Mouse (Mus musculus) forebrain, postnatal 0 days (tissue): ENCODE data around the gene Chrnb2. TPM values are rescaled to one million over a fixed set of nuclear protein-coding genes. Genes with fewer than 3 reads are reported as not detected.
A peak's percentile ranks its signal among the peaks of the same experiment; 100 is the strongest.

ENCODE experiments used
- ATAC-seq: fragments of 200-750 bp; cut with Nextera tagmentation; 2 replicates; pipeline ENCODE4 v1.8.0; 2017; ENCODE audit warnings: mild to moderate bottlenecking, moderate library complexity
- DNase-seq: peaks from one replicate; pipeline ENCODE4 v3.0.0-alpha.2; 2015
- H3K27ac ChIP-seq: fragments of 300-500 bp; sonication (generic); 2 replicates; pipeline ENCODE4 v1.5.1; 2014; ENCODE audit warnings: low read depth, mild to moderate bottlenecking, antibody characterized with exemption, low read length, moderate library complexity, mixed read lengths
- H3K27me3 ChIP-seq: fragments of 300-500 bp; sonication (generic); 2 replicates; pipeline ENCODE4 v1.6.1; 2014; ENCODE audit warnings: mild to moderate bottlenecking, low read length, mixed read lengths; ENCODE audit not compliant: insufficient read depth
- H3K36me3 ChIP-seq: fragments of 300-500 bp; sonication (generic); 2 replicates; pipeline ENCODE4 v1.6.1; 2014; ENCODE audit warnings: mild to moderate bottlenecking, moderate library complexity; ENCODE audit not compliant: insufficient read depth
- H3K4me1 ChIP-seq: fragments of 300-500 bp; sonication (generic); 2 replicates; pipeline ENCODE4 v1.6.1; 2014; ENCODE audit warnings: antibody characterized with exemption; ENCODE audit not compliant: insufficient read depth
- H3K4me2 ChIP-seq: fragments of 300-500 bp; sonication (generic); 2 replicates; pipeline ENCODE4 v1.6.1; 2014; ENCODE audit warnings: low read depth, mild to moderate bottlenecking, moderate library complexity
- H3K4me3 ChIP-seq: fragments of 300-500 bp; sonication (generic); 2 replicates; pipeline ENCODE4 v1.5.1; 2014; ENCODE audit warnings: low read depth, low read length, mixed read lengths
- H3K9ac ChIP-seq: fragments of 300-500 bp; sonication (generic); 2 replicates; pipeline ENCODE4 v1.6.1; 2014; ENCODE audit warnings: mild to moderate bottlenecking
- H3K9me3 ChIP-seq: fragments of 300-500 bp; sonication (generic); 2 replicates; pipeline ENCODE4 v1.6.1; 2016; ENCODE audit warnings: low read length
- CTCF ChIP-seq: sonication (generic); IDR thresholded peaks from 2 replicates; pipeline ENCODE4 v1.5.1; 2016; ENCODE audit warnings: antibody characterized with exemption, control low read depth, low read depth
- WGBS: fragments of 180-500 bp; shearing (Covaris S2); extraction: QIAGEN DNeasy Blood & Tissue Kit; methylation state at CpG from one replicate; pipeline ENCODE4 v1.1.7; 2014; 5-methylcytosine and 5-hydroxymethylcytosine counted together
- polyA plus RNA-seq: library from polyadenylated mRNA; unstranded; fragments of >200 nt; fragmentation: Nextera tagmentation; extraction: Ambion mirVana; gene quantifications from 2 replicates; pipeline ENCODE4 v1.2.1, GENCODE M21; 2015
- total RNA-seq: library from RNA; depleted of rRNA; stranded (reverse); fragments of >200 nt; gene quantifications from 2 replicates; pipeline ENCODE4 v1.2.3, GENCODE M21; 2014

The Chrnb2 gene
- total and polyA plus RNA-seq, 2 experiments from 2014 or later, result 17.3 to 41.9 TPM

GRCm38 (mm10) chr3:89770425-89771002 lies 6.1 kb upstream of the Chrnb2 start:
- H3K27ac ChIP-seq, result no peak overlapping the region
- H3K4me2 ChIP-seq, result no peak overlapping the region
- H3K36me3 ChIP-seq, result 0 out of 2 replicates have a peak, but pooled peaks cover 5% of the 10 kb centered on the region
- H3K4me3 ChIP-seq, result no peak overlapping the region
- H3K9me3 ChIP-seq, result no peaks in the 10 kb centered on the region
- ATAC-seq, result no peak
- peaks cover 25% of the 10 kb centered on the region for H3K4me1 ChIP-seq
- no peak overlapping the region for H3K9ac ChIP-seq
- no peak for DNase-seq
- no peaks in the 10 kb centered on the region for H3K27me3 ChIP-seq
- no peak for TF ChIP-seq CTCF
- WGBS, result 57% methylated on average over 2 of the region's 2 CpGs

DNA sequence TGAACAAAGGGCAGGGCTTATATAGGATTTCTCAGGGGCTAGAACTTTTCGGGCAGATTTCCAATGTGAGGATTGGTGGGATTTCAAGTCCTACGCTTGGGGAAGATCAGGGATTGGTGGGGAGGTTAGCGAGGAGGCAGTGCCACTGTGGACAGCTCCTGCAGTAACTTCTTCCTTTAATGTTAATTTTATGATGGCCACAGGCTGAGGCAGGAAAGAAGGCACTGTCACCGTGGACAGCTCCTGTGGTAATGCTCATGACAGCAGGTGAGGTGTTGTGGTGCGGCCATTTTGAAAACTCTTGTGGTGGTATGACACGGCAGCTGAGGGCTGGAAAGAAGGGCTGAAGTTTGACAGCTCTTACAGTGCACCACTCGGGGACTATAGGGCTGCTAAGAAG lies 5.2 kb upstream of the Chrnb2 start:
- Histone ChIP-seq H3K4me3 (no peak overlapping the region), H3K4me1 (peaks cover 16% of the 10 kb centered on the region), H3K27ac (no peak overlapping the region), H3K36me3 (0 out of 2 replicates have a peak, but pooled peaks cover 5% of the 10 kb centered on the region), H3K9me3 (no peaks in the 10 kb centered on the region), H3K4me2 (no peak overlapping the region), H3K27me3 (no peaks in the 10 kb centered on the region), H3K9ac (no peak overlapping the region)
- WGBS, result 76% methylated on average over 7 of the region's 7 CpGs
- no peak for ATAC-seq
- no peak for TF ChIP-seq CTCF
- DNase-seq, result no peak

- H3K27ac ChIP-seq, result no peak overlapping the region
- no peak for DNase-seq
- 0 out of 2 replicates have a peak overlapping the region, but pooled peaks have one; percentile 8 for H3K4me2 ChIP-seq
- peaks cover 22% of the 10 kb centered on the region; the same call in 1 of the 2 replicates for H3K4me1 ChIP-seq
- ATAC-seq, result no peak
- no peak for TF ChIP-seq CTCF
- peaks cover 63% of the 10 kb centered on the region for H3K36me3 ChIP-seq
- peak overlapping the region; percentile 37; the same call in 1 of the 2 replicates for H3K9ac ChIP-seq
- no peaks in the 10 kb centered on the region for H3K9me3 ChIP-seq
- no peaks in the 10 kb centered on the region for H3K27me3 ChIP-seq
- H3K4me3 ChIP-seq, result no peak overlapping the region
- 44% methylated on average over 2 of the region's 3 CpGs for WGBS
Measured at GRCm38 (mm10) chr3:89759786-89760185, 4.6 kb downstream of the Chrnb2 start.

DNA sequence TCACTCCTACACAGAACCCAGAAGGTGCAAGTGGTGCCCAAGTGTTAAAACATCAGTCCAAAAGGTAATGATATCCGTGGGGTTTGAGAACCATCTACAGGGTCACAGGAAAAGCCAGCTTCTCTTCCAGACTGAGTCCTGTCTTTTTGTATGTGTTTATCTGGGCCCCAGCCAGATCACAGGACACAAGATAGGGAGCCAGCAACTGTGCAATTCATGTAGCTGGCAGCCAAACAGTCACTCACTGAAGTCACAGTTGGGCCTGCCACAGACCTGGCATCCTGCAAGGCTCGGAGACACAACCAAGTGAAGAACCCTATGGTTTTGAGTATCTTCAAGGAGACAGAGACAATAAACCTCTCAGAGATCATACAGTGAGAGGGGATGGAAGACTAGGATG lies 6.6 kb downstream of the Chrnb2 start:
- ATAC-seq (no peak), DNase-seq (no peak)
- no peak for TF ChIP-seq CTCF
- H3K27me3 ChIP-seq, result no peaks in the 10 kb centered on the region
- H3K4me1 ChIP-seq, result peaks cover 13% of the 10 kb centered on the region; the same call in 1 of the 2 replicates
- no peak overlapping the region for H3K4me2 ChIP-seq
- no peaks in the 10 kb centered on the region for H3K9me3 ChIP-seq
- H3K9ac ChIP-seq, result no peak overlapping the region
- H3K36me3 ChIP-seq, result peaks cover 72% of the 10 kb centered on the region
- no peak overlapping the region for H3K27ac ChIP-seq
- H3K4me3 ChIP-seq, result no peak overlapping the region
- WGBS, result 65% methylated on average over 2 of the region's 2 CpGs

DNA sequence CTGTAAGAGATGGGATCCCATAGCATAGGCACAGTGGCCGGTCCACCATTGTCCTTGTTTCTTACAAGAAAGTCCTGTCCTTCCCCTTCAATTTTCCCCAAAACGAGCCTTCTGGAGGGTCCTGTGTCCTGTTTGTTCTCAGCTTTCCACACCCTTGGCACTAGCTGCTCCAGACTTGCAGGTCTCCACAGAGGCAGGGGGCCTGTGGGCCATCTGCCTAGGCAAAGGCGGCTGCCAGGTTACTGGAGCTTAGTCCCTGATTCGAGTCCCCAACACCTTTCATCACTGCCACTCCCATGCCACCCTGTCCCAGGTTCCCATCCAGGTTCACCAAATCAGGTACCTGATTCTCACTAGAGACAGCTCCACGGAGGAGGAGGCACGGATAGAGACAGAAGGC lies 9.1 kb downstream of the Chrnb2 start:
- Histone ChIP-seq H3K27me3 (no peaks in the 10 kb centered on the region), H3K36me3 (peaks cover 71% of the 10 kb centered on the region), H3K4me1 (peaks cover 11% of the 10 kb centered on the region; the same call in 1 of the 2 replicates), H3K4me3 (no peak overlapping the region), H3K4me2 (no peak overlapping the region), H3K9ac (no peak overlapping the region), H3K9me3 (no peaks in the 10 kb centered on the region), H3K27ac (no peak overlapping the region)
- TF ChIP-seq CTCF, result no peak
- ATAC-seq (no peak), DNase-seq (no peak)
- 77% methylated on average over 6 of the region's 6 CpGs for WGBS

GRCm38 (mm10) chr3:89752307-89752706 lies 12.1 kb downstream of the Chrnb2 start:
- Histone ChIP-seq H3K9ac (no peak overlapping the region), H3K4me3 (no peak overlapping the region), H3K27ac (no peak overlapping the region), H3K9me3 (no peaks in the 10 kb centered on the region), H3K27me3 (no peaks in the 10 kb centered on the region), H3K4me1 (no peaks in the 10 kb centered on the region), H3K4me2 (no peak overlapping the region), H3K36me3 (peaks cover 83% of the 10 kb centered on the region)
- ATAC-seq (peak; percentile 8; the same call in 1 of the 2 replicates), DNase-seq (no peak)
- WGBS, result 14% methylated on average over 1 of the region's 1 CpGs
- no peak for TF ChIP-seq CTCF

- Histone ChIP-seq H3K4me2 (no peak overlapping the region), H3K9ac (no peak overlapping the region), H3K4me1 (no peaks in the 10 kb centered on the region), H3K27ac (no peak overlapping the region), H3K4me3 (no peak overlapping the region), H3K9me3 (no peaks in the 10 kb centered on the region), H3K27me3 (no peaks in the 10 kb centered on the region), H3K36me3 (peaks cover 65% of the 10 kb centered on the region)
- ATAC-seq (no peak), DNase-seq (no peak)
- WGBS, result 97% methylated on average over 6 of the region's 6 CpGs
- no peak for TF ChIP-seq CTCF
Measured at GRCm38 (mm10) chr3:89738509-89738908, 25.9 kb downstream of the Chrnb2 start.
